Mouse (Mus musculus): ENCODE results near the gene Map3k20. TPM values are rescaled to one million over a fixed set of nuclear protein-coding genes. Genes with fewer than 3 reads are reported as not detected.

Map3k20 gene
- polyA plus RNA-seq, 1 experiment, result 3.0 TPM

DNA sequence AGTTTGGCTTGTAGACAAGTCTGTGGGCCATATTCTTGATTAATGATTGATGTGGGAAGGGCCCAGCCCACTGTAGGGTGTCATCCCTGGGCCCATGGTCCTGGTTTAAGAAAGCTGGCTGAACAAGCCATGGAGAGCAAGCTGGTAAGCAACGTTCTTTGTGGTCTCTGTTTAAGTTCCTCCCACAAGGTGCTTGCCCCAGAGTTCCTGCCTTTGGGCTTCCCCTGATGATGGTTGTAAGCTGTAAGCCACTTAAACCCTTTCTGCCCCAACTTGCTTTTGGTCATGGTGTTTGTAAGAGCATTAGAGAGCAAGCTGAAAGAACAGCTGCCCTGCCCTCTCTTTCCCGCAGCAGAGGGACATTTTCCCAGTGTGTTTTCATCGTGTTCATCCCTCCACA is 43.0 kb downstream of the Map3k20 start:
- WGBS, result 53% methylated on average over 3 of the region's 3 CpGs
- H3K27ac ChIP-seq (ENCODE audit: insufficient read depth, low read length), result no peak overlapping the region
- H3K36me3 ChIP-seq (ENCODE audit: control insufficient read depth, insufficient read depth, low read length), result no peaks in the 10 kb centered on the region
- H3K27me3 ChIP-seq (ENCODE audit: control insufficient read depth, insufficient read depth, low read length), result no peaks in the 10 kb centered on the region
- TF ChIP-seq POLR2A (IDR thresholded peaks at IDR 0.05; ENCODE audit: low read depth, low read length) (no peak), CTCF (IDR thresholded peaks at IDR 0.05; ENCODE audit: extremely low read depth, insufficient read depth, insufficient read length, insufficient replicate concordance) (no peak)
- no peak overlapping the region for H3K4me3 ChIP-seq (ENCODE audit: extremely low read depth, insufficient read depth, insufficient read length)
- DNase-seq (ENCODE audit: low read depth in 1 of 2, low spot score in 2 of 2), result no peak
- H3K4me1 ChIP-seq (ENCODE audit: control insufficient read depth, insufficient read depth, insufficient read length), result no peaks in the 10 kb centered on the region; the same call in 1 of the 2 replicates

GRCm38 (mm10) chr2:72330955-72331481 is 45.6 kb downstream of the Map3k20 start:
- Histone ChIP-seq H3K4me3 (ENCODE audit: extremely low read depth, insufficient read depth, insufficient read length) (no peak overlapping the region), H3K27me3 (ENCODE audit: control insufficient read depth, insufficient read depth, low read length) (no peaks in the 10 kb centered on the region), H3K36me3 (ENCODE audit: control insufficient read depth, insufficient read depth, low read length) (no peaks in the 10 kb centered on the region), H3K27ac (ENCODE audit: insufficient read depth, low read length) (no peak overlapping the region), H3K4me1 (ENCODE audit: control insufficient read depth, insufficient read depth, insufficient read length) (no peaks in the 10 kb centered on the region; the same call in 1 of the 2 replicates)
- DNase-seq (ENCODE audit: low read depth in 1 of 2, low spot score in 2 of 2), result no peak
- TF ChIP-seq CTCF (IDR thresholded peaks at IDR 0.05; ENCODE audit: extremely low read depth, insufficient read depth, insufficient read length, insufficient replicate concordance), result no peak
- no peak for TF ChIP-seq POLR2A (IDR thresholded peaks at IDR 0.05; ENCODE audit: low read depth, low read length)
- 31% methylated on average over 12 of the region's 12 CpGs for WGBS

GRCm38 (mm10) chr2:72332067-72332466 is 46.6 kb downstream of the Map3k20 start:
- no peak for DNase-seq (ENCODE audit: low read depth in 1 of 2, low spot score in 2 of 2)
- Histone ChIP-seq H3K4me1 (ENCODE audit: control insufficient read depth, insufficient read depth, insufficient read length) (no peaks in the 10 kb centered on the region; the same call in 1 of the 2 replicates), H3K27me3 (ENCODE audit: control insufficient read depth, insufficient read depth, low read length) (no peaks in the 10 kb centered on the region), H3K4me3 (ENCODE audit: extremely low read depth, insufficient read depth, insufficient read length) (no peak overlapping the region), H3K36me3 (ENCODE audit: control insufficient read depth, insufficient read depth, low read length) (no peaks in the 10 kb centered on the region), H3K27ac (ENCODE audit: insufficient read depth, low read length) (no peak overlapping the region)
- no peak for TF ChIP-seq POLR2A (IDR thresholded peaks at IDR 0.05; ENCODE audit: low read depth, low read length)
- 57% methylated on average over 4 of the region's 4 CpGs for WGBS

DNA sequence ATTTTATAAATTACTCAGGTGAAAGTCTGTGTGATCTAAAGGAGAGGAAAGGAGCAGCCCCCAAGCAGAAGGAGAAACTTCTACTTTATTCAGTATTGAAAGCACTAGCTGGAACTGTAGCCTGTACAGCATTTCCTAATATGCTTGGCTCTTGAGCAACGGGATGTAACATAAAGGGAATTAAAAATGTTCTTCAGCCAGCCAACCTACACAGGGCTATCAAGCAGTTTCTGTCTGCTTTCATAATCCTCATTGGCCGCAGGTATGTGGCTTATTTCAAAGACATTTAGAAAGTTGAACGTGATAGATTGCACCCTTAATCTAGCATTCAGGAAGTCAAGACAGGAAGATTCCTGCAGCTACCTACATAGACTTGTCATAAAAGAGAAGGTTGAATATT is 47.8 kb downstream of the Map3k20 start:
- DNase-seq (ENCODE audit: low read depth in 1 of 2, low spot score in 2 of 2), result no peak
- Histone ChIP-seq H3K27me3 (ENCODE audit: control insufficient read depth, insufficient read depth, low read length) (no peaks in the 10 kb centered on the region), H3K4me1 (ENCODE audit: control insufficient read depth, insufficient read depth, insufficient read length) (no peaks in the 10 kb centered on the region; the same call in 1 of the 2 replicates), H3K27ac (ENCODE audit: insufficient read depth, low read length) (no peak overlapping the region), H3K4me3 (ENCODE audit: extremely low read depth, insufficient read depth, insufficient read length) (no peak overlapping the region), H3K36me3 (ENCODE audit: control insufficient read depth, insufficient read depth, low read length) (no peaks in the 10 kb centered on the region)
- 46% methylated on average over 3 of the region's 3 CpGs for WGBS
- no peak for TF ChIP-seq CTCF (IDR thresholded peaks at IDR 0.05; ENCODE audit: extremely low read depth, insufficient read depth, insufficient read length, insufficient replicate concordance)
- no peak for TF ChIP-seq POLR2A (IDR thresholded peaks at IDR 0.05; ENCODE audit: low read depth, low read length)

DNA sequence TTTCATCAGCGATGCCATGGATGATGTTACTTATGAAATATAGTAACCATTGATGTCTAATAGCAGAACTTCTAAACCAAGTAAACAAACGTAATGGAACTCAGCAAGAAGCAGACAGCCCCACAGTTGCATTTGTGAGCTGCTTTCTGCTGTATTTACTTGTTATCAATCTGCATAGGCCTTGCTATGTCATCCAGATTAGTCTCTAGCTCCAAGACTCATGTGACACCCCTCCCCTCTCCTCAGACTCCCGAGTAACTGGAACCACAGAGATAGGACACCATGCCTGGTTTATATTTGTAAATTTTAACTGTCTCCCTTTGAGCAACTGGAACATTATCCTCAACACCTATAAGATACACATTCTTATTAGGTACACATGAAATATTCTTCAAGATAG is 51.4 kb downstream of the Map3k20 start:
- Histone ChIP-seq H3K27ac (ENCODE audit: insufficient read depth, low read length) (no peak overlapping the region), H3K36me3 (ENCODE audit: control insufficient read depth, insufficient read depth, low read length) (no peaks in the 10 kb centered on the region), H3K4me1 (ENCODE audit: control insufficient read depth, insufficient read depth, insufficient read length) (no peaks in the 10 kb centered on the region), H3K4me3 (ENCODE audit: extremely low read depth, insufficient read depth, insufficient read length) (no peak overlapping the region), H3K27me3 (ENCODE audit: control insufficient read depth, insufficient read depth, low read length) (no peaks in the 10 kb centered on the region)
- TF ChIP-seq POLR2A (IDR thresholded peaks at IDR 0.05; ENCODE audit: low read depth, low read length) (no peak), CTCF (IDR thresholded peaks at IDR 0.05; ENCODE audit: extremely low read depth, insufficient read depth, insufficient read length, insufficient replicate concordance) (no peak)
- no peak for DNase-seq (ENCODE audit: low read depth in 1 of 2, low spot score in 2 of 2)
- 88% methylated on average over 3 of the region's 3 CpGs for WGBS

DNA sequence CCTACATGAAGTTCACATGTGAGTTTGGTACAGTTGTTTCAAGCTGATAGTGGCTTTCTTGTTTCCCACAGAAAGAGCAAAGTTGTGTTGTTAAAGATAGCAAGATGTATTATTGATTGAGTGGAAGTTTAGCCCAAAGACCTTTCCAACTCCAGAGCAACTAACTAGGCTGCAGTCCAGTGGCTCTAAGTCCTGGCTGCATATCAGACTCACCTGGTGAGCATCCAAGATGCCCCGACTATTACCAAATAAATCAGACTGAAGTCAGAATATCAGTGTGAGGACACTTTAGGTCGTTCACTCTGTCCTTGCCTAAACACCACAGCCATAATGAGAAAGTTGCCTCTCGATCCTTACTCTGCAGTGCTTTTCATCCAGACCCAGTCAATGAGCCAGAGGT is 59.8 kb downstream of the Map3k20 start:
- 86% methylated on average over 3 of the region's 3 CpGs for WGBS

GRCm38 (mm10) chr2:72351329-72351728 is 65.9 kb downstream of the Map3k20 start:
- Histone ChIP-seq H3K4me3 (ENCODE audit: extremely low read depth, insufficient read depth, insufficient read length) (no peak overlapping the region), H3K27ac (ENCODE audit: insufficient read depth, low read length) (no peak overlapping the region), H3K27me3 (ENCODE audit: control insufficient read depth, insufficient read depth, low read length) (no peaks in the 10 kb centered on the region), H3K36me3 (ENCODE audit: control insufficient read depth, insufficient read depth, low read length) (no peaks in the 10 kb centered on the region), H3K4me1 (ENCODE audit: control insufficient read depth, insufficient read depth, insufficient read length) (no peaks in the 10 kb centered on the region; the same call in 1 of the 2 replicates)
- 63% methylated on average over 5 of the region's 5 CpGs for WGBS
- no peak for DNase-seq (ENCODE audit: low read depth in 1 of 2, low spot score in 2 of 2)
- TF ChIP-seq CTCF (IDR thresholded peaks at IDR 0.05; ENCODE audit: extremely low read depth, insufficient read depth, insufficient read length, insufficient replicate concordance) (no peak), POLR2A (IDR thresholded peaks at IDR 0.05; ENCODE audit: low read depth, low read length) (no peak)

More for the DNA sequence above, 59.8 kb downstream of the Map3k20 start:
- no peak for DNase-seq (ENCODE audit: low read depth in 1 of 2, low spot score in 2 of 2)
- Histone ChIP-seq H3K27ac (ENCODE audit: insufficient read depth, low read length) (no peak overlapping the region), H3K36me3 (ENCODE audit: control insufficient read depth, insufficient read depth, low read length) (no peaks in the 10 kb centered on the region), H3K27me3 (ENCODE audit: control insufficient read depth, insufficient read depth, low read length) (no peaks in the 10 kb centered on the region), H3K4me3 (ENCODE audit: extremely low read depth, insufficient read depth, insufficient read length) (no peak overlapping the region), H3K4me1 (ENCODE audit: control insufficient read depth, insufficient read depth, insufficient read length) (no peaks in the 10 kb centered on the region; the same call in 1 of the 2 replicates)
- TF ChIP-seq CTCF (IDR thresholded peaks at IDR 0.05; ENCODE audit: extremely low read depth, insufficient read depth, insufficient read length, insufficient replicate concordance) (no peak), POLR2A (IDR thresholded peaks at IDR 0.05; ENCODE audit: low read depth, low read length) (no peak)
